Mouse (Mus musculus) embryonic facial prominence, embryonic 15.5 days (tissue): ENCODE results near the gene Klc3. TPM values are rescaled to one million over a fixed set of nuclear protein-coding genes. Genes with fewer than 3 reads are reported as not detected.

Experiments
- ATAC-seq: fragments of 200-750 bp; cut with Nextera tagmentation; 2 replicates; pipeline ENCODE4 v1.8.0; 2017; ENCODE audit warnings: low read depth, moderate TSS enrichment; ENCODE audit not compliant: insufficient number of reproducible peaks, low FRiP score, low TSS enrichment
- H3K27ac ChIP-seq: fragments of 300-500 bp; sonication (generic); replicated peaks from 2 replicates; pipeline ENCODE4 v1.5.1; 2015; ENCODE audit warnings: mild to moderate bottlenecking, inconsistent platforms
- H3K27me3 ChIP-seq: fragments of 300-500 bp; sonication (generic); 2 replicates; pipeline ENCODE4 v1.6.1; 2015; ENCODE audit warnings: inconsistent platforms
- H3K36me3 ChIP-seq: fragments of 300-500 bp; sonication (generic); 2 replicates; pipeline ENCODE4 v1.6.1; 2015; ENCODE audit warnings: mild to moderate bottlenecking, inconsistent platforms
- H3K4me1 ChIP-seq: fragments of 300-500 bp; sonication (generic); 2 replicates; pipeline ENCODE4 v1.6.1; 2015; ENCODE audit warnings: inconsistent platforms
- H3K4me2 ChIP-seq: fragments of 300-500 bp; sonication (generic); replicated peaks from 2 replicates; pipeline ENCODE4 v1.6.1; 2015; ENCODE audit warnings: mild to moderate bottlenecking, inconsistent platforms
- H3K4me3 ChIP-seq: fragments of 300-500 bp; sonication (generic); replicated peaks from 2 replicates; pipeline ENCODE4 v1.5.1; 2015; ENCODE audit warnings: mild to moderate bottlenecking, inconsistent platforms
- H3K9ac ChIP-seq: fragments of 300-500 bp; sonication (generic); 2 replicates; pipeline ENCODE4 v1.6.1; 2015; ENCODE audit warnings: inconsistent platforms
- H3K9me3 ChIP-seq: fragments of 300-500 bp; sonication (generic); replicated peaks from 2 replicates; pipeline ENCODE4 v1.6.1; 2016; ENCODE audit warnings: inconsistent platforms
- WGBS: fragments of 180-500 bp; shearing (Covaris S2); methylation state at CpG from one replicate; pipeline ENCODE4 v1.1.7; 2015; 5-methylcytosine and 5-hydroxymethylcytosine counted together
- polyA plus RNA-seq: library from polyadenylated mRNA; unstranded; fragments of >200 nt; fragmentation: Nextera tagmentation; extraction: Ambion mirVana; gene quantifications from 2 replicates; pipeline ENCODE4 v1.2.1, GENCODE M21; 2015

Gene Klc3
- polyA plus RNA-seq, 1 experiment from 2014 or later = 43.1 TPM

DNA sequence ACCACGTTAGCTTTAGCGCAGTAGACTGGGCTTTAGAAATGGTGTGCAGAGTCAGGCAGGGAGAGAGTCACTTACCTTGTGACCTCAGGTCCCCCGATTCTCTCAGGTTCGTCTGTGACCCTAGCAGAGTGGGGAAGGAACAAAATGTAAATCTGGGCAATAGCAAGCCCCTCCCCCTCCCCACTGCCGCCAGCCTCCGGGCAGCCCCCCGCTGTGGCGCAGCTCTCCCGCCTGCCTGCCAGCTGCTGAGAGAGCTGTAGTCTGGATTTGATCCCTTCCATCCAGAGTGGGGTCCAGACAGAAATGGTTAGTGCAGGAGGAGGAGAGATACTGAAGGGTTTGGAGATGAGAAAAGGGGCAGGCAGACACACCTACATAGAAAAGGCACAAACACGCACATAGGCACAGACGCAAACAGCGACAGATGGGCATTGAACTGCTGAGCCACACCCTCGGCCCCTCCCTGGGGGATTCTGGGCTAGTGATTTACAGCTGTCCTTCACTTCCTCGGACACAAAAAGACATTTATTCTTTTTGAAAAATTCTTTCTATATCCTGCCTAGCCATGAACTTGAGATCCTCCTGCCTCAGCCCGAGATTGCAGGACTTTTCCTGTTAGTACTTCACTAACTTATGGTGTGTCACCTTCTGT lies 24.2 kb upstream of the Klc3 start:
- H3K36me3 ChIP-seq = peaks cover 85% of the 10 kb centered on the region
- H3K4me2 ChIP-seq = no peak overlapping the region
- H3K27ac ChIP-seq = no peak overlapping the region
- WGBS = 67% methylated on average over 15 of the region's 15 CpGs
- no peak overlapping the region for H3K4me3 ChIP-seq
- ATAC-seq = no peak
- no peak overlapping the region for H3K9ac ChIP-seq
- H3K27me3 ChIP-seq = no peaks in the 10 kb centered on the region
- H3K9me3 ChIP-seq = no peaks in the 10 kb centered on the region
- H3K4me1 ChIP-seq = no peaks in the 10 kb centered on the region

DNA sequence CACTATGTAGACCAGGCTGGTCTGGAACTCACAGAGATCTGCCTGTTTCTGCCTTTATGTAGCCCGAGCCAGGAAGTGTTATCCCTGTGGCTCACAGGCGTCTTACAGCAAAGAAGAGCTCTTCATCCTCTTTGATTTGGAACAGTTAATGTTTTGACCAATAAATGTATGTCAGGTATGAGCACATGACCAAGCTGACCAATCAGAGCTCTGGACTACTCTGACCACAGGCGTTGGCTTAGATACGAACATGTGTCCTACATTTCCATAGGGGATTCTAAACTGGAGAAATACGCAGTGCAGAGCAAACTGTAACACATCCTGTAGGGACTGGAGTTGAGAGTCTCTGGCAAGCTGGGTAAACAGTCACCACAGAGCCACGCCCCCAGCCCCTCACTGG lies 23.0 kb upstream of the Klc3 start:
- WGBS = 85% methylated on average over 6 of the region's 6 CpGs
- no peak overlapping the region for H3K4me2 ChIP-seq
- no peaks in the 10 kb centered on the region for H3K4me1 ChIP-seq
- peaks cover 3% of the 10 kb centered on the region; the same call in 1 of the 2 replicates for H3K27me3 ChIP-seq
- no peak for ATAC-seq
- H3K36me3 ChIP-seq = peaks cover 73% of the 10 kb centered on the region
- H3K9ac ChIP-seq = no peak overlapping the region
- no peak overlapping the region for H3K4me3 ChIP-seq
- H3K27ac ChIP-seq = no peak overlapping the region
- H3K9me3 ChIP-seq = no peaks in the 10 kb centered on the region

DNA sequence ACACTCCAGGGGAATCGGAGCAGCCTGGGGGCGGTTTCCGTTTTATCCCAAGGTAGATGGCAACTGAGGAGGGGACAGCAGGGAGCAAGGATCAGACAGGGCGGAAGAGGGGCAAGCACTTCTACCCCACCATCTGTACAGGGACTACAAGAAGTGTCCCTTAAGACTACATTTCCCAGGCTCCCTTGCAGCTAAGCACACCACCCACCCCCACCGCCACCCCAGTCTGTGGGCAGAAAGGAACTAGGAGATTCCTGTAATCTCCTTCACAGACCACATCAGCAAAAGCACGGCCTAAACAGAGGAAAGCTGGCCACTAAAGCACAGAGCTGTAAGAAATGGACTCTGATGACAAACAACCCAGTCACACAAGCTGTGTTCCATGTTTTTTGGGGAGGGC lies 22.4 kb upstream of the Klc3 start:
- Histone ChIP-seq H3K9me3 (no peaks in the 10 kb centered on the region), H3K4me1 (peaks cover 3% of the 10 kb centered on the region), H3K36me3 (peaks cover 68% of the 10 kb centered on the region), H3K4me2 (no peak overlapping the region), H3K27ac (no peak overlapping the region), H3K4me3 (no peak overlapping the region), H3K9ac (no peak overlapping the region), H3K27me3 (peaks cover 8% of the 10 kb centered on the region)
- ATAC-seq = no peak
- 73% methylated on average over 6 of the region's 6 CpGs for WGBS

DNA sequence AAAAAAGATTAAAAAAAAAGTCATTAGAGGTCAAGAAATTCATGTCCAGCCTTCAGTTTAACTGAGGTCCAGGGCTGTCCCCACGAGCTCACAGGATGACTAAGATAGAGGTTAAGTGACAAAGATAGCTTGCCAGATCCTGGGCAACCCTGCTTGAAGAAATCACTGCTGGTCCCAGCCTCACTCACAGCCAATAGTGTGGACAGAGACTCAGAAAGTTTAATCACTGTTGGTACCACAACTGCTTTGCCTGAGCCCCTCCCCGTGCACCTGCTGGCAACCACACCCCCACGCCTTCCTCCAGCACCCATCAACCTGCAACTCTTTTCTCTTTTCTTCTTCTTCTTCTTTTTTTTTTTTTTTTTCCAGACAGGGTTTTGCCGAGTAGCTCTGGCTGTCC lies 20.1 kb upstream of the Klc3 start:
- H3K9ac ChIP-seq = no peak overlapping the region
- H3K4me3 ChIP-seq = no peak overlapping the region
- peaks cover 28% of the 10 kb centered on the region for H3K27me3 ChIP-seq
- no peak for ATAC-seq
- peaks cover 45% of the 10 kb centered on the region for H3K36me3 ChIP-seq
- H3K9me3 ChIP-seq = no peaks in the 10 kb centered on the region
- 71% methylated on average over 4 of the region's 4 CpGs for WGBS
- no peak overlapping the region for H3K27ac ChIP-seq
- no peak overlapping the region for H3K4me2 ChIP-seq
- peaks cover 14% of the 10 kb centered on the region for H3K4me1 ChIP-seq

DNA sequence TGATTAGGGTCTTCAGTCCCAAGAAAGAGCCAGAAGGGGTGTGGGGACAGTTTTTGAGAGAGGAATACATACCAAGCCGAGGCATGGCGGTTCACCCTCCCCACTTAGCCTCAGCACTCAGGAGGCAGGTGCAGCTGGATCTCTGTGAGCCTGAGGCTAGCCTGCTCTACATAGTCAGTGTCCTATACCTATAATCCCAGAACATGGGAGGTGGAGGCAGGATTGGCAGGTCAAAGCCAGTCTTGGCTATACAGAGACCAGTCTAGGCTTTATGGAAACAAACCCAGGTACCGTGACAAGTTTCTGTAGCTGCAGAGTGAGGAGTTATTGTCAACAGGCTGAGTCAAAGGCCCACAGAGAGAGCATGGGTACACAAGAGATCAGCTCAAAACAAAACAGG lies 19.2 kb upstream of the Klc3 start:
- Histone ChIP-seq H3K27ac (no peak overlapping the region), H3K4me1 (peaks cover 14% of the 10 kb centered on the region), H3K9ac (no peak overlapping the region), H3K4me3 (no peak overlapping the region), H3K4me2 (no peak overlapping the region), H3K27me3 (peaks cover 33% of the 10 kb centered on the region), H3K36me3 (peaks cover 35% of the 10 kb centered on the region), H3K9me3 (no peaks in the 10 kb centered on the region)
- 73% methylated on average over 3 of the region's 3 CpGs for WGBS
- no peak for ATAC-seq

DNA sequence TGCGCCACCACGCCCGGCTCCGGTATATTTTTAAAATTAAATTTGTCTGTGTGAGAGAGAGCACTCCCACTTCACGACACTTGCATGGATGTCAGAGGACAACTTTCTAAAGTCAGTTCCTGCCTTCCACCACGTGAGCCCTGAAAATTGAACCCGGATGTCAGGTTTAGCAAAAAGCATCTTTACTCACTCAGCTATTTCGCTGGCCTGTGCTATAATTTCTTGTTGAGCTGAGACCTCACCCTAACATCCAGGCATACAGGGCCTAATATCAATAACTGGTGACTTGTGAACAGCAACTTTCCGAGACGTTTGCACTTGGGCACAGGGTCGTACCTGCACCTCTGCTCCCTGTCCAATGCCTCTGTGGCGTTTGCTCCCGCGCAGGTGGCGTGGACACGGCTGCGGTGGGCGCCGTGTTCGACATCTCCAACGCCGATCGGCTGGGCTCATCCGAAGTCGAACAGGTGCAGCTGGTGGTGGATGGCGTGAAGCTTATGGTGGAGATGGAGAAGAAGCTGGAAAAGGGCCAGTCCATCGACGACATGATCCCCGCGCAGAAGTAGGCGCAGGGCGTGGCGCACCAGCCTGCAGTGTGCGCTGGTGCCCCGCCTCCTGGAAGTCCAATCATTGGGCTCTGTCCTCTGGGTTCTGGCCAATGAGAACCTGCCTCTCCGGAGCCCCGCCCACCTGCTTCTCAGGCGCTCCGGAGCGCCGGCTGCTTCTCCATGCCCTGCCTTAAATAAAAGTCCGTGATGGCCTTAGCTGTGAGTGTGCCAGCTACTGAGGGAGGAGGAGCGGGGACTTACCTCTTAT lies 17.1 kb upstream of the Klc3 start:
- H3K27ac ChIP-seq = no peak overlapping the region
- H3K36me3 ChIP-seq = peaks cover 14% of the 10 kb centered on the region
- ATAC-seq = peak; percentile 85
- no peak overlapping the region for H3K9ac ChIP-seq
- WGBS = 13% methylated on average over 43 of the region's 43 CpGs
- peak overlapping the region; percentile 61 for H3K4me2 ChIP-seq
- peak overlapping the region; percentile 36 for H3K4me3 ChIP-seq
- H3K4me1 ChIP-seq = peaks cover 14% of the 10 kb centered on the region
- H3K9me3 ChIP-seq = no peaks in the 10 kb centered on the region
- H3K27me3 ChIP-seq = peaks cover 42% of the 10 kb centered on the region

DNA sequence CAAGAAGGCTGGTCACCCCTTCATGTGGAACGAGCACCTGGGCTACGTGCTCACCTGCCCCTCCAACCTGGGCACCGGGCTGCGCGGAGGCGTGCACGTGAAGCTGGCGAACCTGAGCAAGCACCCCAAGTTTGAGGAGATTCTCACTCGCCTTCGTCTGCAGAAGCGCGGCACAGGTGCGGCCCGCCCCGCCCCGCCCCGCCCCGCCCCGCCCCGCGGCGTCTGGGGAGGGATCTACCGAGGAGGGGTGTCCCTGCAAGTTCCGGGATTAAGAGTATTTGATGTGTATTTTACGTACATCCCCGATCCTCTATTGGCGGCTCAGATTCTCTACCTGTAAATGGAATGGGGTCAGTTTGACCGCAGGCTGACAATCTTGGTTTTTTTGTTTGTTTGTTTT lies 16.2 kb upstream of the Klc3 start:
- 5% methylated on average over 28 of the region's 28 CpGs for WGBS
- Histone ChIP-seq H3K9ac (no peak overlapping the region), H3K9me3 (no peaks in the 10 kb centered on the region), H3K27me3 (peaks cover 42% of the 10 kb centered on the region), H3K4me1 (peaks cover 14% of the 10 kb centered on the region), H3K36me3 (peaks cover 5% of the 10 kb centered on the region; the same call in 1 of the 2 replicates), H3K4me2 (peak overlapping the region; percentile 36), H3K27ac (no peak overlapping the region), H3K4me3 (no peak overlapping the region)
- no peak for ATAC-seq

DNA sequence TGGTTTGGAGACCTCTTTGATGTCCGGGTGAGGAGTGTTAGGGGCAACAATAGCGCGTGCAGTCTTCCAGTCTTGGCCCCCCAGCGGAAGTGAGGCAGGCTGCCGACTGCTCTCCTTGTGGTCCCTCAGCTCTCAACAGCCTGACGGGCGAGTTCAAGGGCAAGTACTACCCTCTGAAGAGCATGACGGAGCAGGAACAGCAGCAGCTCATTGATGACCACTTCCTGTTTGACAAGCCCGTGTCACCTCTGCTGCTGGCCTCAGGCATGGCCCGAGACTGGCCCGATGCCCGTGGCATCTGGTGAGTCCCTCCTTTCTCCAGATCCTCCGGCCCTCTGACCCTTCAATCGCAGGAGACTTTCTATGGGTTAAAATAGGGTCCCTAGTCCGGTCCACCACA lies 12.7 kb upstream of the Klc3 start:
- H3K4me3 ChIP-seq = no peak overlapping the region
- peaks cover 13% of the 10 kb centered on the region for H3K4me1 ChIP-seq
- peaks cover 37% of the 10 kb centered on the region for H3K27me3 ChIP-seq
- no peaks in the 10 kb centered on the region for H3K9me3 ChIP-seq
- no peaks in the 10 kb centered on the region for H3K36me3 ChIP-seq
- H3K4me2 ChIP-seq = no peak overlapping the region
- H3K9ac ChIP-seq = no peak overlapping the region
- ATAC-seq = no peak
- no peak overlapping the region for H3K27ac ChIP-seq
- 64% methylated on average over 15 of the region's 15 CpGs for WGBS

DNA sequence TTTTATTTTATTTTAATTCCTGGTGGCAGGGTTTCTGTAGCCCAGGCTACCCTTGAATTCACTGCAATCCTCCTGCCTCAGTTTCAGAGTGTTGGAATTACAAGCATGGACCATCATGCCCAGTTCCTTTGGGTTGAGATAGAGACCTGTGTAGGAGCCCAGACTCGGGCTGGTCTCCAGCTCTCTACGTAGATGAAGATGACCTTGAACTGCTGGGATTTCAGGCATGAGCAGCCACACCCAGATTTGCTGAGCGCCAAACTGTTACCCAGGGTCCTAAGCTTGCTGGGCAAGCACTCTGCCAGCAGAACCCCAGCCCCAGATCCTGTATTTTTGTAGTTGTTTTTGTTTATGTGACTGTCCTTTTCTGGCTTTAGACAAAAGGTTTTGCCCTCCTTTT lies 9.6 kb upstream of the Klc3 start:
- Histone ChIP-seq H3K9me3 (no peaks in the 10 kb centered on the region), H3K27ac (no peak overlapping the region), H3K4me3 (no peak overlapping the region), H3K9ac (no peak overlapping the region), H3K36me3 (no peaks in the 10 kb centered on the region), H3K4me2 (no peak overlapping the region), H3K27me3 (peaks cover 9% of the 10 kb centered on the region; the same call in 1 of the 2 replicates), H3K4me1 (0 out of 2 replicates have a peak, but pooled peaks cover 3% of the 10 kb centered on the region)
- WGBS = 90% methylated on average over 3 of the region's 3 CpGs
- ATAC-seq = no peak

DNA sequence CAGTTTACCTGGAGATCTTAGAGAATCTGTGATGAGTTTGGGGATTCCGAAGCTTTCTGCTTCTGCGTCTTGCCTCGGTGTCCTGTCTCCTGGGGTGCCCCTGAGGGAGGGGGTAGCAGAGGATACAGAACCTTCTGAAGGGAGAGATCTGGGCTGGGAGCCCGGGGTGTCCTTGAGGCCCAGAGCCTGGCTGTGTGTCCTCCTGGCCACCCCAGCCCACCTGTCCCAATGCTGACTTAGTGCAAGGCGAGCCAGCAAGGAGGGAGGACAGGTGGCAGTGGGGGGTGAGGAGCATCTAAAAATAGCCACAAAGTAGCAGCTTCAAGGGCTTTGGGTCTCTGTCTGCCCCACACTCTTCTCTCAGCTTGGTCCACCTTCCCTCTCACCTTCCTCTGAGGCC lies 7.9 kb upstream of the Klc3 start:
- Histone ChIP-seq H3K27me3 (0 out of 2 replicates have a peak, but pooled peaks cover 2% of the 10 kb centered on the region), H3K9ac (no peak overlapping the region), H3K36me3 (no peaks in the 10 kb centered on the region), H3K9me3 (no peaks in the 10 kb centered on the region), H3K27ac (no peak overlapping the region), H3K4me3 (no peak overlapping the region), H3K4me1 (0 out of 2 replicates have a peak, but pooled peaks cover 3% of the 10 kb centered on the region), H3K4me2 (no peak overlapping the region)
- WGBS = 64% methylated on average over 5 of the region's 5 CpGs
- ATAC-seq = no peak

DNA sequence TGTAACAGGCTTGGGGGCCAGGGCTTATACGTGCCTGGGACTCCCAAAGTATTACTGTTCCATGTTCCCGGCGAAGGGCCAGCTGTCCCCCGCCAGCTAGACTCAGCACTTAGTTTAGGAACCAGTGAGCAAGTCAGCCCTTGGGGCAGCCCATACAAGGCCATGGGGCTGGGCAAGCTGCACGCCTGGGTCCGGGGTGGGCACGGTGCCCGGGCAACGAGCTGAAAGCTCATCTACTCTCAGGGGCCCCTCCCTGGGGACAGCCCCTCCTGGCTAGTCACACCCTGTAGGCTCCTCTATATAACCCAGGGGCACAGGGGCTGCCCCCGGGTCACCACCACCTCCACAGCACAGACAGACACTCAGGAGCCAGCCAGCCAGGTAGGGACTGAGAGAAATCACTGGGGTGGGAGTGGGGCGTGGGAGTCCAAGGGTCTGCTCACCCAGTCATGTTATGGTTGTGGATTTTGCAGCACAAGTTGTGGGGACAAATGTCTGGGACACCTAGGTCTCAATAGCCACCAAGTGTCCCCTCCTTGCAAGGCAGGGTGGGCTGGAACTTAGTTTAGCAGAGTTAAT lies 7.0 kb upstream of the Klc3 start:
- no peak overlapping the region for H3K4me2 ChIP-seq
- H3K36me3 ChIP-seq = no peaks in the 10 kb centered on the region
- 66% methylated on average over 11 of the region's 11 CpGs for WGBS
- H3K4me1 ChIP-seq = 0 out of 2 replicates have a peak, but pooled peaks cover 3% of the 10 kb centered on the region
- no peaks in the 10 kb centered on the region for H3K9me3 ChIP-seq
- ATAC-seq = peak; percentile 35; the same call in 1 of the 2 replicates
- no peaks in the 10 kb centered on the region for H3K27me3 ChIP-seq
- H3K27ac ChIP-seq = peak overlapping the region; percentile 28; the same call in 1 of the 2 replicates
- no peak overlapping the region for H3K9ac ChIP-seq
- no peak overlapping the region for H3K4me3 ChIP-seq
